In genomic region chr13:18830486-18830885, GRCm38 (mm10) we compare ENCODE assay signal across 10 mouse cellular contexts.
"Had no signal": no experiment of that assay in that cellular context is flagged by ENCODE, and none has a peak within 500 bp of the region (broad histone marks: within the 10 kb centered on the region; RNA-seq: fewer than 3 reads in every experiment).

No protein-coding gene starts in this region.

- DNase-seq: retina, postnatal 1 day; right cerebral cortex, postnatal 25 days; right cerebral cortex, postnatal 4 days; spleen, adult 18-20 months; thymus, adult 18-20 months; thymus, adult 2 months; thymus, postnatal 14 days; thymus, postnatal 25 days; thymus, postnatal 36 days; thymus, postnatal 4 days had no signal
